Mouse (Mus musculus) macrophage (primary cell): ENCODE results near the gene Mrpl49. TPM values are rescaled to one million over a fixed set of nuclear protein-coding genes. Genes with fewer than 3 reads are reported as not detected.
A peak's percentile ranks its signal among the peaks of the same experiment; 100 is the strongest.

Experiments
- H3K27ac ChIP-seq: fragments of 350-480 bp; formaldehyde crosslinking; 2 replicates; pipeline ENCODE4 v1.9.0; 2021
- H3K36me3 ChIP-seq: fragments of 350-480 bp; formaldehyde crosslinking; 2 replicates; pipeline ENCODE4 v1.9.0; 2021; ENCODE audit errors: inconsistent target
- H3K4me3 ChIP-seq: fragments of 350-480 bp; formaldehyde crosslinking; 2 replicates; pipeline ENCODE4 v1.9.0; 2021; ENCODE audit errors: inconsistent target
- H3K79me2 ChIP-seq: fragments of 350-480 bp; formaldehyde crosslinking; 2 replicates; pipeline ENCODE4 v1.9.0; 2021; ENCODE audit errors: inconsistent target
- WGBS: methylation state at CpG from one replicate; pipeline ENCODE4 v1.1.7; 2026; ENCODE audit warnings: inconsistent platforms; ENCODE audit not compliant: missing documents; 5-methylcytosine and 5-hydroxymethylcytosine counted together
- polyA plus RNA-seq: library from polyadenylated mRNA; stranded (reverse); fragments of 250-400 nt; gene quantifications from 3 replicates; pipeline ENCODE4 v1.2.4, GENCODE M21; 2018; ENCODE audit warnings: inconsistent platforms
- total RNA-seq, 78 experiments: library from RNA; depleted of rRNA; stranded (reverse); fragments of 250-400 nt; gene quantifications; 1 replicate in 9 of 78; 2 replicates in 24 of 78; 3 replicates in 43 of 78; 4 replicates in 2 of 78; pipeline ENCODE4 v1.2.4; 2018; ENCODE audit warnings: inconsistent platforms in 56 of 78

The Mrpl49 gene
- total RNA-seq (2018; cell fraction: chromatin; rRNA removed) = 10 to 100 TPM in 14 of 26 experiments, 1 to 10 TPM in 12; 1.1 to 29.3 (median 12.0) TPM
- total RNA-seq (2018; cell fraction: cytosol; rRNA removed) = 10 to 100 TPM in 25 of 26 experiments, 1 to 10 TPM in 1; 10.0 to 29.0 (median 22.0) TPM
- 10 to 100 TPM in 14 of 26 experiments, 1 to 10 TPM in 12; 3.0 to 31.2 (median 10.1) TPM for total RNA-seq (2018; cell fraction: nucleus; rRNA removed)
- 21.9 to 37.4 TPM (median 33.3 TPM) in 3 replicates for polyA plus RNA-seq

DNA sequence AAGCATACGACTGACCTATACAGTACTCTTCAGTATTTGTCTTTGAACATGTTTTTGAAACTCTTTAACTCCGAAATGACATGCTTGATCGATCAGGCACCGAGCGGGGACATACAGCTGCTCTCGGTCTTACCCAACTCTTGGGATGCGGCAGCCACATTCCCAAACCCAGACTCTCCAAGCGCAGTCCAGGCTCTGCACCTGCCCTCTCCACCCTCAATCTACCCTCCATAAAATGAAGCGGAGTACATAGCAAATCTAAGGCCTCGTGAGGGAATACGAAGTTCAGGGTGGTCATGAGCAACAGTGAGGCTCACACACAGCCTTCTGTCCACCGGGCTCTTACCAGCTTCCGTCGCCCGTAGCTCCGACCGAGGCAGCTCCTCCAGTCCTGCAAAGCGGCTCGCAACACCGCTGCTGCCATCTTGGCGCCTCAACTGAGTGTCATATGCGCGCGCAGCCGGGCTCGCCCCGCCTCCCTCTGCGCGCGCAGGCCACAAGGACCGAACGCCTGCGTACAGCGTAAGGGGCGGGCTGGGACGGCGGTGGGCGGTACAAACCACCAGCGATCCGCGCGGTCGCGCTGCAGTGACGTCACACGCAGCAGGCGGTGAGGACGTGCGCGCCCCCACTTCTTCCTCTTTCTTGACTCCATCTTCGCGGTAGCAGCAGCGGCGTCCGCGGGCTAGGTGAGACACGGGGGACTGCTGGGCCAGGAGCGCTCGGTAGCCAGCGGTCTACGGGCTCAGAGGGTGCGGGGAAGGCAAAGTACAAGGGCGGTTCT, at the start of gene Mrpl49, which contains the start of gene Fau:
TSS of gene Mrpl49 (minus strand) at position 473 of the 784 bp plus-strand sequence.
TSS of gene Fau (plus strand) at position 532 of the 784 bp plus-strand sequence.
- H3K36me3 ChIP-seq = peaks cover 33% of the 10 kb centered on the region
- WGBS = under 1% methylated on average over 63 of the region's 63 CpGs

GRCm38 (mm10) chr19:6105586-6105985, 48.0 kb upstream of the Mrpl49 start, which contains the start of gene Naaladl1:
TSS of gene Naaladl1 (plus strand) at chr19:6105782.
- H3K36me3 ChIP-seq = no peaks in the 10 kb centered on the region
- H3K4me3 ChIP-seq = no peak within 1 kb of the TSS
- 95% methylated on average over 7 of the region's 7 CpGs for WGBS
- no peak within 1 kb of the TSS for H3K27ac ChIP-seq
- H3K79me2 ChIP-seq = no peaks in the 10 kb centered on the region

More for the DNA sequence above, at the start of gene Mrpl49, which contains the start of gene Fau:
- Histone ChIP-seq H3K27ac (peak within 1 kb of the TSS; percentile 78), H3K79me2 (peaks cover 70% of the 10 kb centered on the region), H3K4me3 (peak within 1 kb of the TSS; percentile 78)

- Histone ChIP-seq H3K27ac (no peak overlapping the region), H3K79me2 (no peaks in the 10 kb centered on the region), H3K36me3 (no peaks in the 10 kb centered on the region), H3K4me3 (no peak overlapping the region)
- WGBS = 94% methylated on average over 4 of the region's 4 CpGs
Observed at GRCm38 (mm10) chr19:6104476-6104875, 46.9 kb upstream of the Mrpl49 start.

DNA sequence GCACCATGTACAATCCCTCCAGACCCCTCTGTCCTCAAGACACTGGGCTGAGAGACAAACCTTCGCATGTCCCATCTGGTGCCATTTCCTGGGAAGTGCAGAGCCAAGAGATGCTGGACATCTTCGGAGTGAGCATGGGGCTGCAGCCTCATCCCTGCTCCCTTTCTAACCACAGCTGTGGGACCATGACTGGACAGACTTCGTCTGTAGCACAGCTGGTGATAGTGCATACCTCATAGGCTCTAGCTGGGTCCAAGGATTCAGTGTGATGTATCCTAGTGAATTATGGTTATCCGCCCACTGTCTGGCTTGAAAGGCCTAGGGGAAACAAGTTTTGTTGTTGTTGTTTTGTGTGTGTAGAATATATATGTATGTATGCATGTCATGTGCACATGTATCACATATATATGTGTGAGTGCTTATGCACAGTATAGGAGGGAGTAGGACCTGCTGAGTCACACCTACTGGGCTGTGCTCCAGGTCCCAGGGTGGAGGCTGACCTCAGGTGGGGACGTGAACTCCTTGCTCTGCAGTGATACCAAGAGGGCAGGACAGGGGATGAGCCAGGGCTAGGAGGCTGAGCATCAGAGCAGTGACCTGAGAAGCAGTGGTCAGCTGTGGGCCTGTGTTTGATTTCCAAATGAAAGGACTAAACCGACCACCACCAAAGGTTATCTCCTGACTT, 44.7 kb upstream of the Mrpl49 start:
- 81% methylated on average over 6 of the region's 6 CpGs for WGBS
- Histone ChIP-seq H3K36me3 (no peaks in the 10 kb centered on the region), H3K79me2 (no peaks in the 10 kb centered on the region), H3K27ac (no peak overlapping the region), H3K4me3 (no peak overlapping the region)

DNA sequence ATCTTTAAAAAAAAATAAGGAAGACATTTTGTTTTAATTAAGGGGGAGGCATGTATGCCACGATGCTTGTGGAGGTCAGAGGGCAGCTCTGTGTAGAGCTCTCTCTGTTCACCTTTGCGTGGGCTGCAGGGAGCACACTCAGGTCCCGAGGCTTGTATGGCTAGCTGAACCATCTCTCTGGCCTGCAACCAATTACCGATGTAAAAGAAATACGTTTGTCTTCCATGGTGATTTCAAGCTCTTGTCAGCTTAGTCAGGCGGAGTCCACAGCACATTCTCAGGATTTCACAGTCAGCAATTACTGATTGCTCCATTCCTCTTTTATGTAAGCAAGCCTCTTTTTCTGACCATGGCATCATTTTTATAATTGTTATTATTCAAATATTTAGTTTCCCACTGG, 43.6 kb upstream of the Mrpl49 start:
- 95% methylated on average over 6 of the region's 6 CpGs for WGBS
- H3K79me2 ChIP-seq = no peaks in the 10 kb centered on the region
- H3K36me3 ChIP-seq = no peaks in the 10 kb centered on the region
- no peak overlapping the region for H3K27ac ChIP-seq
- H3K4me3 ChIP-seq = no peak overlapping the region

GRCm38 (mm10) chr19:6097847-6098246, 40.3 kb upstream of the Mrpl49 start:
- Histone ChIP-seq H3K36me3 (no peaks in the 10 kb centered on the region), H3K79me2 (no peaks in the 10 kb centered on the region), H3K27ac (no peak overlapping the region), H3K4me3 (no peak overlapping the region)
- WGBS = 54% methylated on average over 3 of the region's 3 CpGs

DNA sequence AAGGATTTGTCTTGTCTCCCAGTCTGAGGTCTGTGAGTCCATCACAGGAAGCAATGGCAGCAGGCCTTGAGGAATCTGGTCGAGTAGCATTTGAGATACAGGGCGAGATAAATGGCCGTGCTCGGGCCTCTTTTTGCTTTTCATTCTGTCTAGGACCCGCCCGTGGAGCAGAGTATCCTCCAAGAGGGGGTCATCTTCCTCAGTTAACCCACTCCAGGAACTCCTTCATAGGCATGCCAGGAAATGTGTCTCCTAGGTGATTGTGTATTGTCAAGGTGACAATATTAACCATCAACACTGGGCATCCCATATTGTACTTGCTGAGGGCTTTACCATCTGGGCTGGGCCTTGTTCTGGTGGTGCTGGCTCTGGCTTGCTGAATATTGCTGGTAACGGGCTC, 36.5 kb upstream of the Mrpl49 start, which contains the start of gene AC131692.1:
TSS of gene AC131692.1 (plus strand) at position 301 of the 400 bp plus-strand sequence.
- Histone ChIP-seq H3K36me3 (no peaks in the 10 kb centered on the region), H3K4me3 (no peak within 1 kb of the TSS), H3K27ac (no peak within 1 kb of the TSS), H3K79me2 (peaks cover 33% of the 10 kb centered on the region; the same call in 1 of the 2 replicates)
- WGBS = 93% methylated on average over 7 of the region's 7 CpGs

- Histone ChIP-seq H3K36me3 (no peaks in the 10 kb centered on the region), H3K4me3 (no peak overlapping the region), H3K27ac (no peak overlapping the region), H3K79me2 (peaks cover 81% of the 10 kb centered on the region)
- 96% methylated on average over 13 of the region's 13 CpGs for WGBS
Observed at GRCm38 (mm10) chr19:6088841-6089240, 31.3 kb upstream of the Mrpl49 start.

GRCm38 (mm10) chr19:6085417-6085879, 27.9 kb upstream of the Mrpl49 start:
- Histone ChIP-seq H3K4me3 (peak overlapping the region; percentile 96), H3K79me2 (peaks cover 81% of the 10 kb centered on the region), H3K27ac (peak overlapping the region; percentile 64), H3K36me3 (peaks cover 20% of the 10 kb centered on the region)
- WGBS = 2% methylated on average over 17 of the region's 17 CpGs

GRCm38 (mm10) chr19:6084478-6085248, 27.1 kb upstream of the Mrpl49 start, which contains the start of the genes Zfpl1 and Cdca5:
TSS of gene Zfpl1 (minus strand) at chr19:6084956.
TSS of gene Cdca5 (plus strand) at chr19:6084983.
- under 1% methylated on average over 52 of the region's 58 CpGs for WGBS
- Histone ChIP-seq H3K27ac (peak within 1 kb of the TSS; percentile 64), H3K79me2 (peaks cover 73% of the 10 kb centered on the region), H3K36me3 (peaks cover 26% of the 10 kb centered on the region), H3K4me3 (peak within 1 kb of the TSS; percentile 96)

DNA sequence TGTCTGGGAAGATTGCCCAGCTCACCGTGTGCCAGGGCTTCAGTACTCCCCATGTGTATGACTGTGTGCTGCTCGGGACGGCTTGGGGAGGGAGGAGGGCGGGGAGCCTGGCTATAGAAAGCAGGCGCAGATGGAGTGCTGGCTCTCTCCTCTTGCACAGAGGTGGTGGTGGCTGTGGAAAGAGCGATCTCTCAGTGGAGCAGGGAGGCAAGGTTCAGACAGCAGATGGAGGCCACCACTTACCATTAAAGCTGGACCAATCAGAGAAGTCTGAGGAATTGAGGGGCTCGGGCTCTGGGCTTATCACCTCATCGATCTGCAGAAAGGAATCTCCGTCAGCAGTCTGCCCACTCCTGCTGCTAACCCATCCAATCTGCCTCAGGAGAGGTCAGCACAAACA, 24.6 kb upstream of the Mrpl49 start, which contains the start of gene Gm28374:
TSS of gene Gm28374 (minus strand) at position 101 of the 400 bp plus-strand sequence.
- Histone ChIP-seq H3K27ac (no peak within 1 kb of the TSS), H3K4me3 (no peak within 1 kb of the TSS), H3K79me2 (peaks cover 49% of the 10 kb centered on the region), H3K36me3 (peaks cover 26% of the 10 kb centered on the region)
- WGBS = 89% methylated on average over 9 of the region's 9 CpGs

GRCm38 (mm10) chr19:6079983-6080480, 22.4 kb upstream of the Mrpl49 start, which contains the start of gene Tmem262:
TSS of gene Tmem262 (plus strand) at chr19:6080033.
- peaks cover 47% of the 10 kb centered on the region for H3K79me2 ChIP-seq
- WGBS = 93% methylated on average over 12 of the region's 12 CpGs
- H3K36me3 ChIP-seq = peaks cover 26% of the 10 kb centered on the region
- no peak within 1 kb of the TSS for H3K27ac ChIP-seq
- no peak within 1 kb of the TSS for H3K4me3 ChIP-seq

DNA sequence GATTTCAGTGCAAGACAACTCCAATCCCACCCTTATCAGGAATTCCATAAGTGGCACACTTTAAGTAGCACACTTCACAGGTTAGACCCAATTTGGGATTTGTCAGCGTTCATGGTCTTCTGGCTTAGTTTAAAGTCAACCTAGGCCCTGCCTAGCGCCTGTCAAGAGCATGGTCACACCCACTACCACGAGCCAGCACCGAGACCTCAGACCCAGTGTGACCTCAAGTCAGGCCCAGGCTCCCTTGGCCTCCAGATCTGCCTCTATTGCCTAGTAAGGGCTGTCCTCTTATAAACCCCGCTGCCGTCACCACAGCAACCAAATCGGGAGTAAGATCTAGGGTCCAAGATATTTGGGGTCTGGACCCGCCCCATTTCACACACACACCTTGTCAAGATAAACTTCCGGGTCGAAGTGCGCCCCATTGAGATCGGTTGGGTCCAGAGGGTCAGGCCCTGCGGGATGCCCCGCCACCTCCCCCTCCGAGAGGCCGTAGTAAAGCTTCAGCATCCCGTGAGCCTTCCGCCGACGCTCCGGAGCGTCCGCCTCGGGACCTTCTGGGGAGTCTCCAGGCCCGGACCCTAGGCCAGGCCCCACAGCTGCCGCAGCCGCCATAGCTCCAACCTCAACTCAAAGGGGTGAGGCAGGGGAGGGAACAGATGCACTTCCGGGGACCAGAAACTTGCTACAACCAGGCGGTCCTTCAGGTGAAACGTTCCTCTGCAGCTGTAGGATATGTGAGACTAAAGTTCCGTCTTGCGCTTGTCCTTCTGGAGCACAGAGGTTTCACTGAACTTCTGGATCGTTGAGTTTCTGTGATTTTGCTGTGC, 19.2 kb upstream of the Mrpl49 start, which contains the start of gene Vps51:
TSS of gene Vps51 (minus strand) at position 668 of the 830 bp plus-strand sequence.
- peaks cover 15% of the 10 kb centered on the region for H3K36me3 ChIP-seq
- H3K79me2 ChIP-seq = peaks cover 42% of the 10 kb centered on the region
- H3K4me3 ChIP-seq = peak within 1 kb of the TSS; percentile 89
- WGBS = 2% methylated on average over 31 of the region's 33 CpGs
- H3K27ac ChIP-seq = peak within 1 kb of the TSS; percentile 54
